Mouse (Mus musculus) stomach, embryonic 16.5 days (tissue): Measurements from ENCODE around the gene Lima1. TPM values are rescaled to one million over a fixed set of nuclear protein-coding genes. Genes with fewer than 3 reads are reported as not detected.
"Not testable (repeated sequence)": the region's sequence is repeated elsewhere in the genome, so short reads cannot be mapped to it uniquely, and the experiment has no call there.

ENCODE experiments used
- ATAC-seq: fragments of 200-750 bp; cut with Nextera tagmentation; 2 replicates; pipeline ENCODE4 v1.8.0; 2017; ENCODE audit warnings: moderate number of reproducible peaks, moderate TSS enrichment; ENCODE audit not compliant: insufficient read depth, low FRiP score
- H3K27ac ChIP-seq: fragments of 300-500 bp; sonication (generic); 2 replicates; pipeline ENCODE4 v1.5.1; 2014; ENCODE audit warnings: low read length
- H3K27me3 ChIP-seq: fragments of 300-500 bp; sonication (generic); 2 replicates; pipeline ENCODE4 v1.6.1; 2014; ENCODE audit warnings: low read length, control low read depth, mixed read lengths; ENCODE audit not compliant: control insufficient read depth, insufficient read depth
- H3K36me3 ChIP-seq: fragments of 300-500 bp; sonication (generic); 2 replicates; pipeline ENCODE4 v1.6.1; 2014; ENCODE audit warnings: low read length; ENCODE audit not compliant: control insufficient read depth, insufficient read depth
- H3K4me1 ChIP-seq: fragments of 300-500 bp; sonication (generic); 2 replicates; pipeline ENCODE4 v1.6.1; 2014; ENCODE audit warnings: low read length, control low read depth, mixed read lengths; ENCODE audit not compliant: control insufficient read depth, insufficient read depth
- H3K4me2 ChIP-seq: fragments of 300-500 bp; sonication (generic); 2 replicates; pipeline ENCODE4 v1.6.1; 2014; ENCODE audit warnings: low read depth, low read length, mixed read lengths
- H3K4me3 ChIP-seq: fragments of 300-500 bp; sonication (generic); replicated peaks from 2 replicates; pipeline ENCODE4 v1.5.1; 2014; ENCODE audit warnings: mild to moderate bottlenecking, low read length
- H3K9ac ChIP-seq: fragments of 300-500 bp; sonication (generic); 2 replicates; pipeline ENCODE4 v1.6.1; 2014; ENCODE audit warnings: low read length
- H3K9me3 ChIP-seq: fragments of 300-500 bp; sonication (generic); replicated peaks from 2 replicates; pipeline ENCODE4 v1.6.1; 2016; ENCODE audit warnings: low read length, control low read depth; ENCODE audit not compliant: control insufficient read depth
- WGBS: fragments of 180-500 bp; shearing (Covaris S2); extraction: QIAGEN DNeasy Blood & Tissue Kit; methylation state at CpG from one replicate; pipeline ENCODE4 v1.1.7; 2014; 5-methylcytosine and 5-hydroxymethylcytosine counted together
- polyA plus RNA-seq: library from polyadenylated mRNA; unstranded; fragments of >200 nt; fragmentation: Nextera tagmentation; extraction: Ambion mirVana; gene quantifications from 2 replicates; pipeline ENCODE4 v1.2.1, GENCODE M21; 2015

Gene Lima1
- 89.4 and 95.8 TPM in 2 replicates for polyA plus RNA-seq

GRCm38 (mm10) chr15:99875334-99875869, at the start of gene Lima1:
Lima1 (minus strand) TSS chr15:99875456.
- under 1% methylated on average over 38 of the region's 38 CpGs for WGBS
- Histone ChIP-seq H3K27me3 (no peaks in the 10 kb centered on the region), H3K9ac (peak within 1 kb of the TSS; percentile 77), H3K4me1 (peaks cover 4% of the 10 kb centered on the region; the same call in 1 of the 2 replicates), H3K4me2 (peak within 1 kb of the TSS; percentile 81), H3K36me3 (no peaks in the 10 kb centered on the region), H3K27ac (peak within 1 kb of the TSS; percentile 73), H3K9me3 (no peaks in the 10 kb centered on the region), H3K4me3 (peak within 1 kb of the TSS; percentile 66)
- peak; percentile 95 for ATAC-seq

GRCm38 (mm10) chr15:99919601-99920158, 44.4 kb upstream of the Lima1 start:
- H3K27ac ChIP-seq, result no peak overlapping the region
- no peak for ATAC-seq

GRCm38 (mm10) chr15:99917264-99917663, 42.0 kb upstream of the Lima1 start:
- no peaks in the 10 kb centered on the region for H3K27me3 ChIP-seq

More at GRCm38 (mm10) chr15:99919601-99920158, 44.4 kb upstream of the Lima1 start:
- Histone ChIP-seq H3K4me3 (no peak overlapping the region), H3K9me3 (no peaks in the 10 kb centered on the region), H3K4me2 (no peak overlapping the region), H3K27me3 (no peaks in the 10 kb centered on the region), H3K4me1 (no peaks in the 10 kb centered on the region), H3K36me3 (no peaks in the 10 kb centered on the region), H3K9ac (no peak overlapping the region)
- 82% methylated on average over 15 of the region's 15 CpGs for WGBS

GRCm38 (mm10) chr15:99914613-99915012, 39.4 kb upstream of the Lima1 start:
- no peak overlapping the region for H3K4me3 ChIP-seq
- H3K27me3 ChIP-seq, result no peaks in the 10 kb centered on the region
- WGBS, result 49% methylated on average over 5 of the region's 5 CpGs
- H3K4me1 ChIP-seq, result no peaks in the 10 kb centered on the region
- H3K4me2 ChIP-seq, result no peak overlapping the region
- peak overlapping the region; percentile 54; the same call in 1 of the 2 replicates for H3K9ac ChIP-seq
- no peak for ATAC-seq
- H3K27ac ChIP-seq, result no peak overlapping the region
- no peaks in the 10 kb centered on the region for H3K9me3 ChIP-seq
- no peaks in the 10 kb centered on the region for H3K36me3 ChIP-seq

More at GRCm38 (mm10) chr15:99917264-99917663, 42.0 kb upstream of the Lima1 start:
- H3K27ac ChIP-seq, result no peak overlapping the region
- no peaks in the 10 kb centered on the region for H3K9me3 ChIP-seq
- no peaks in the 10 kb centered on the region for H3K36me3 ChIP-seq
- no peak overlapping the region for H3K4me2 ChIP-seq
- no peak overlapping the region for H3K9ac ChIP-seq
- H3K4me3 ChIP-seq, result no peak overlapping the region
- H3K4me1 ChIP-seq, result no peaks in the 10 kb centered on the region
- 57% methylated on average over 3 of the region's 3 CpGs for WGBS
- peak; percentile 83; the same call in 1 of the 2 replicates for ATAC-seq

- WGBS, result 68% methylated on average over 4 of the region's 4 CpGs
- Histone ChIP-seq H3K4me2 (no peak overlapping the region), H3K9ac (no peak overlapping the region), H3K4me1 (no peaks in the 10 kb centered on the region), H3K27me3 (no peaks in the 10 kb centered on the region), H3K36me3 (no peaks in the 10 kb centered on the region), H3K4me3 (no peak overlapping the region), H3K9me3 (no peaks in the 10 kb centered on the region), H3K27ac (no peak overlapping the region)
- ATAC-seq, result no peak
These were observed 36.5 kb upstream of the Lima1 start for GRCm38 (mm10) chr15:99911785-99912184.

- not testable (repeated sequence) for H3K4me2 ChIP-seq
These were observed 34.2 kb upstream of the Lima1 start for GRCm38 (mm10) chr15:99909339-99909996.

GRCm38 (mm10) chr15:99907514-99907913, 32.3 kb upstream of the Lima1 start:
- no peak for ATAC-seq
- Histone ChIP-seq H3K27ac (no peak overlapping the region), H3K4me2 (no peak overlapping the region)

More at GRCm38 (mm10) chr15:99909339-99909996, 34.2 kb upstream of the Lima1 start:
- H3K9ac ChIP-seq, H3K4me1 ChIP-seq, H3K27ac ChIP-seq, H3K27me3 ChIP-seq, H3K36me3 ChIP-seq, H3K9me3 ChIP-seq, H3K4me3 ChIP-seq: not testable (repeated sequence)
- WGBS, result 36% methylated on average over 14 of the region's 14 CpGs
- 0 out of 2 replicates have a peak, but pooled peaks have one; percentile 37 for ATAC-seq

GRCm38 (mm10) chr15:99907041-99907440, 31.8 kb upstream of the Lima1 start:
- no peak for ATAC-seq
- Histone ChIP-seq H3K36me3 (no peaks in the 10 kb centered on the region), H3K27me3 (no peaks in the 10 kb centered on the region), H3K9me3 (no peaks in the 10 kb centered on the region), H3K9ac (no peak overlapping the region), H3K4me3 (no peak overlapping the region), H3K4me2 (no peak overlapping the region), H3K27ac (no peak overlapping the region), H3K4me1 (no peaks in the 10 kb centered on the region)
- WGBS, result 56% methylated on average over 4 of the region's 4 CpGs

More at GRCm38 (mm10) chr15:99907514-99907913, 32.3 kb upstream of the Lima1 start:
- H3K27me3 ChIP-seq, result no peaks in the 10 kb centered on the region
- H3K9me3 ChIP-seq, result no peaks in the 10 kb centered on the region
- no peaks in the 10 kb centered on the region for H3K36me3 ChIP-seq
- 60% methylated on average over 1 of the region's 1 CpGs for WGBS
- no peak overlapping the region for H3K4me3 ChIP-seq
- H3K9ac ChIP-seq, result no peak overlapping the region
- no peaks in the 10 kb centered on the region for H3K4me1 ChIP-seq

GRCm38 (mm10) chr15:99904841-99905240, 29.6 kb upstream of the Lima1 start:
- ATAC-seq, result no peak
- H3K27me3 ChIP-seq, result no peaks in the 10 kb centered on the region
- H3K36me3 ChIP-seq, result no peaks in the 10 kb centered on the region
- no peak overlapping the region for H3K9ac ChIP-seq
- no peak overlapping the region for H3K27ac ChIP-seq
- WGBS, result 83% methylated on average over 9 of the region's 9 CpGs
- H3K4me2 ChIP-seq, result no peak overlapping the region
- H3K4me3 ChIP-seq, result no peak overlapping the region
- H3K9me3 ChIP-seq, result no peaks in the 10 kb centered on the region
- no peaks in the 10 kb centered on the region for H3K4me1 ChIP-seq
